Mouse (Mus musculus) stomach, postnatal 0 days (tissue): ENCODE measurements around the gene Prrg4. TPM values are rescaled to one million over a fixed set of nuclear protein-coding genes. Genes with fewer than 3 reads are reported as not detected.
"Not testable (repeated sequence)": the region's sequence is repeated elsewhere in the genome, so short reads cannot be mapped to it uniquely, and the experiment has no call there.

Experiments
- ATAC-seq: fragments of 200-750 bp; cut with Nextera tagmentation; 2 replicates; pipeline ENCODE4 v1.8.0; 2017; ENCODE audit not compliant: low FRiP score, low TSS enrichment
- DNase-seq: peaks from one replicate; pipeline ENCODE4 v3.0.0-alpha.2; 2016; ENCODE audit warnings: low spot score
- H3K27ac ChIP-seq: fragments of 300-500 bp; sonication (generic); replicated peaks from 2 replicates; pipeline ENCODE4 v1.5.1; 2014; ENCODE audit warnings: mild to moderate bottlenecking, control low read depth
- H3K27me3 ChIP-seq: fragments of 300-500 bp; sonication (generic); 2 replicates; pipeline ENCODE4 v1.6.1; 2014; ENCODE audit warnings: low read length; ENCODE audit not compliant: control insufficient read depth, insufficient read depth
- H3K36me3 ChIP-seq: fragments of 300-500 bp; sonication (generic); 2 replicates; pipeline ENCODE4 v1.6.1; 2014; ENCODE audit warnings: low read length, mixed read lengths; ENCODE audit not compliant: control insufficient read depth, insufficient read depth
- H3K4me1 ChIP-seq: fragments of 300-500 bp; sonication (generic); replicated peaks from 2 replicates; pipeline ENCODE4 v1.6.1; 2014; ENCODE audit warnings: antibody characterized with exemption; ENCODE audit not compliant: control insufficient read depth, insufficient read depth
- H3K4me2 ChIP-seq: fragments of 300-500 bp; sonication (generic); replicated peaks from 2 replicates; pipeline ENCODE4 v1.6.1; 2014; ENCODE audit warnings: low read depth, mild to moderate bottlenecking, control low read depth, moderate library complexity
- H3K4me3 ChIP-seq: fragments of 300-500 bp; sonication (generic); 2 replicates; pipeline ENCODE4 v1.5.1; 2014; ENCODE audit warnings: low read depth, low read length, control low read depth
- H3K9ac ChIP-seq: fragments of 300-500 bp; sonication (generic); 2 replicates; pipeline ENCODE4 v1.6.1; 2014; ENCODE audit warnings: mild to moderate bottlenecking, low read length, control low read depth, mixed read lengths
- H3K9me3 ChIP-seq: fragments of 300-500 bp; sonication (generic); 2 replicates; pipeline ENCODE4 v1.6.1; 2016; ENCODE audit warnings: low read length; ENCODE audit not compliant: control insufficient read depth
- CTCF ChIP-seq: IDR thresholded peaks from 2 replicates; pipeline ENCODE4 v1.5.1; 2016; ENCODE audit warnings: antibody characterized with exemption, low read depth, mild to moderate bottlenecking, moderate library complexity
- EP300 ChIP-seq: optimal IDR thresholded peaks from 2 replicates; pipeline ENCODE3; 2016; ENCODE audit warnings: antibody characterized with exemption
- WGBS: fragments of 180-500 bp; shearing (Covaris S2); extraction: QIAGEN DNeasy Blood & Tissue Kit; methylation state at CpG from one replicate; pipeline ENCODE4 v1.1.7; 2014; 5-methylcytosine and 5-hydroxymethylcytosine counted together
- polyA plus RNA-seq: library from polyadenylated mRNA; unstranded; fragments of >200 nt; fragmentation: Nextera tagmentation; extraction: Ambion mirVana; gene quantifications from 2 replicates; pipeline ENCODE4 v1.2.1, GENCODE M21; 2015

Prrg4 gene
- polyA plus RNA-seq, 1 experiment from 2014 or later = 4.0 TPM

DNA sequence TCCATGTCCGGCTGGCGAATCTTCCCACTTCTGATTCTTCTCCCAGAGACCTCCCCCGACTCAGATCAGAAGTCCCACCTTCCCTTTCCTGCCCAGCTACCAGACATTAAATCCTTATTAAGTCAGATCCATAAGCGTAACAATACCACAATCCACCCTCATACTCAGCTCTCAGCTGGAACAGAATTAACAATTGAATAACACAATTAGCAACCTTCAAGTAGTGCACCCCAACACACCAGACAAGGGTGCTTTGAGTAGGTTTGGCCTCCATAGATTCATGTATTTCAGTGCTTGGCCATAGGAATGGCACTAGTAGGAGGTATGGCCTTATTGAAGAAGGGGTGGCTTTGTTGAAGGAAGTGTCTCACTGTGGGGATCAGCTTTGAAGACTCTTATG lies 23.5 kb downstream of the Prrg4 start:
- no peaks in the 10 kb centered on the region for H3K4me1 ChIP-seq

DNA sequence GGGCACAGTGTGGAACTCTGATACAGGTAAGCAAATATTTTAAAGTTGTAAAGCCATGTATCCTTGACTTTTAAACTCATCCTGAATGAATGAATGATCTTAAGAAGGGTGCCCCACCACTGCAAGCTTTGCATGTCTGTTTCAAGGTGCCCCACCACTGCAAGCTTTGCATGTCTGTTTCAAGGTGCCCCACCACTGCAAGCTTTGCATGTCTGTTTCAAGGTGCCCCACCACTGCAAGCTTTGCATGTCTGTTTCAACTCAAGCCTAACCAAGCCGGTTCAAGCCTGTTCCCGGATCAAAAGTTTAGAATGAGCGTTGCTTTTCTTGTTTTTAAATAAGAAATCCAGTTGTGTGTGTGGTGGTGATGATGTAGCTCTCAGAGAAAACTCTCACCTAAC lies 30.9 kb downstream of the Prrg4 start:
- not testable (repeated sequence) for H3K4me3 ChIP-seq, H3K4me1 ChIP-seq, H3K4me2 ChIP-seq, H3K27ac ChIP-seq, H3K9ac ChIP-seq, ATAC-seq, H3K36me3 ChIP-seq, DNase-seq, H3K9me3 ChIP-seq, H3K27me3 ChIP-seq
- 89% methylated on average over 3 of the region's 3 CpGs for WGBS

More for the DNA sequence above, 23.5 kb downstream of the Prrg4 start:
- Histone ChIP-seq H3K27ac (no peak overlapping the region), H3K4me2 (no peak overlapping the region), H3K4me3 (no peak overlapping the region), H3K9ac (no peak overlapping the region), H3K9me3 (no peaks in the 10 kb centered on the region), H3K27me3 (no peaks in the 10 kb centered on the region), H3K36me3 (no peaks in the 10 kb centered on the region)
- WGBS = 94% methylated on average over 4 of the region's 4 CpGs
- ATAC-seq (no peak), DNase-seq (no peak)
- TF ChIP-seq CTCF (no peak), EP300 (no peak)

DNA sequence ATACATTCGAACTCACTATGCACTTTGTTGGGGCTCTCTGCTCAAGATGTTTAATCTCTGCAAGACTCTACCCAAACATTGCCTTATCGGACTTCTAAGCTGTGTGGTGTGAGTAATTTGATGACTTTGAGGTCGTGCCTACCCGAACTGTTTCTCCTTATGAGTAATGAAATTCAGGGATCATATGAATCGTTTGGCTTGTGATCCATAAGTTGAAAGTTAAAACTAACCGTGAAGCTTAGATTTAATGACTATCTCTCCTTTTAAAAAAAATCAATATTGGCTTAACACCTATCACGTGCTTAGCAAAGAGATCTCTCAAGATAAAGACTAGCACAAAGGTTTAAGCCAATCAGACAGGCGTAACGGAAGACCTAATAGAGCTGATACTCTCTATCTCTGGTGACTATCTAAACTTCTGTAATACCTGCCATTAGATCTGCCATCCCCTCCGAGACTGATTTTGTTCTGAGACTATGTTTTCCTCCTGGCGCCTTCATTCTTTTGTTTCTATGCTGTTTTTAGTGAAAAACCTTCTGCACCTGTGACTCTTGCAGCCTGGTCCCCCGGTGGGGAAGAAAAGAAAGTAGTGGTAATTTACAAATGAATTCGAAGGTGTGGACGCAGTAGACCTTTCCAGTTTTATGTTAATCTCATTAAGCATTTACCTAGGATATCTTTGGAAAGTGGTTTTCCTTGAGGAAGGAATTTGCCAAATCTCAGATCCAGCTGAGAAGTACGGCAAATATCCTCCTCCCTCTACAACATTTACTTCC lies 31.9 kb downstream of the Prrg4 start:
- peak overlapping the region; percentile 94 for H3K4me3 ChIP-seq
- peak overlapping the region; percentile 98 for H3K27ac ChIP-seq
- 2% methylated on average over 15 of the region's 15 CpGs for WGBS
- H3K4me2 ChIP-seq = peak overlapping the region; percentile 85
- ATAC-seq (0 out of 2 replicates have a peak, but pooled peaks have one; percentile 3), DNase-seq (no peak)
- H3K36me3 ChIP-seq = no peaks in the 10 kb centered on the region
- peaks cover 3% of the 10 kb centered on the region; the same call in 1 of the 2 replicates for H3K4me1 ChIP-seq
- H3K9ac ChIP-seq = peak overlapping the region; percentile 98
- no peak for TF ChIP-seq CTCF
- no peak for TF ChIP-seq EP300
- no peaks in the 10 kb centered on the region for H3K9me3 ChIP-seq
- H3K27me3 ChIP-seq = no peaks in the 10 kb centered on the region

DNA sequence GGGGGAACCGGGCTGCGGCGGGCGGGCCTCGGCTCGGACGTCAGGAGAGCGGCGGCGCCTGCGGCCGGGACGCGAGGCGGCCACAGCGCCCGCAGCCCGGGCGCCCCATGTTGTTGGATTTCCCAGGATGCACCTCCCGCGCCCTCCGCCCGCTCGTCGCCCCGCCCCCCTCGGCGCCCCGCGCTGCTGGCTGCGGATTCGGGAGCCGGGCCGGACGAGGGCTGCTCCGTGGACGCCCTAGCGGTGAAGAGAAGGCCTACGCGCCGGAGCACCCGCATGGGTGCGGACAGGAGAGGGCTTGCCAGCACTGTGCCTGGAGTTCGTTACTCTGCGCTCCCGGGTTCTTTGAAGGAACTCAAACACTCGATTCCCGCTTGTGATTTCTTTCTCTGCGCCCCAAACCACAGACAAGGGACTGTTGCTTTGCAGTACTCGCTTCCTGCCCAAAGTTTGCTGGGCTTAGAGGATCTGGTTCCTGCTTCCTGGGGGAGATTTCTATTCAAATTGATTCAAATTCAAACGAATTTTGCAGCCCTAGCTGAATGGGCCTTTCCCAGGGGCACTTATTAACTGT lies 32.7 kb downstream of the Prrg4 start:
- TF ChIP-seq CTCF = peak; percentile 75
- TF ChIP-seq EP300 = no peak
- peak; percentile 96 for DNase-seq
- H3K36me3 ChIP-seq = no peaks in the 10 kb centered on the region
- H3K4me2 ChIP-seq = peak overlapping the region; percentile 85
- H3K9ac ChIP-seq = peak overlapping the region; percentile 98
- H3K27ac ChIP-seq = peak overlapping the region; percentile 98
- no peaks in the 10 kb centered on the region for H3K9me3 ChIP-seq
- under 1% methylated on average over 22 of the region's 51 CpGs for WGBS
- ATAC-seq = peak; percentile 98
- H3K4me3 ChIP-seq = peak overlapping the region; percentile 94
- H3K27me3 ChIP-seq = no peaks in the 10 kb centered on the region
- peaks cover 3% of the 10 kb centered on the region; the same call in 1 of the 2 replicates for H3K4me1 ChIP-seq

DNA sequence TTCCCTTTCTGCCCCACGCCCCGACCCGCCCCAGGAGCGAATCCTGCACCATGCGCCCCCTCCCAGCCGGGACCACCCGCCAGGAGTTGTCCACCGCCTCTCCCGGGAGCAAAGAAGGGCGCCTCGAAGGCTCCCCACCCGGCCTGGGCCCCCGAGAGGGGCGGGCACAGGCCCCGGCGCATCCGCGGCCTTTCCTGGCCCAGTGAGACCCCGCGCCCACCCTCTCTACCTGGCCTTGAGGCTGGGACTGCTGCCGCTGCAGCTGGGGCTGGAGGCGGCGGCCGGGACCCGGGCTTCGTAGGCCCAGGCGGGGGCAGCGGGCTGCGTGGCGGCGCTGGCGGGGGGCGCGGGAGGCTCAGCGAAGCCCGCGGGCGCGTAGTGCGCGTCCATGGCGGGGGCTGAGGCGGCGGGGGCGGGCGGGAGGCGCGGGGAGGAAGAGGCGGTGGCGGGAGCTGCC lies 33.3 kb downstream of the Prrg4 start, which contains the start of gene Qser1:
Gene Qser1 (minus strand): TSS at position 390 of the 457 bp plus-strand sequence.
- H3K27me3 ChIP-seq = no peaks in the 10 kb centered on the region
- under 1% methylated on average over 21 of the region's 50 CpGs for WGBS
- peaks cover 3% of the 10 kb centered on the region; the same call in 1 of the 2 replicates for H3K4me1 ChIP-seq
- ATAC-seq (no peak; the same call in 1 of the 2 replicates), DNase-seq (no peak)
- H3K4me2 ChIP-seq = peak within 1 kb of the TSS; percentile 85
- H3K4me3 ChIP-seq = peak within 1 kb of the TSS; percentile 94
- H3K36me3 ChIP-seq = no peaks in the 10 kb centered on the region
- peak within 1 kb of the TSS; percentile 98 for H3K27ac ChIP-seq
- H3K9me3 ChIP-seq = no peaks in the 10 kb centered on the region
- peak within 1 kb of the TSS; percentile 98 for H3K9ac ChIP-seq
- TF ChIP-seq CTCF = no peak
- TF ChIP-seq EP300 = no peak
